Mouse (Mus musculus): ENCODE measurements around the gene P2ry2.

GRCm38 (mm10) chr7:100964242-100964641, 48.4 kb downstream of the P2ry2 start:
- TF ChIP-seq POLR2A (IDR thresholded peaks at IDR 0.05; ENCODE audit: borderline replicate concordance, insufficient read depth, low read length): no peak
- TF ChIP-seq CTCF (IDR thresholded peaks at IDR 0.05; ENCODE audit: borderline replicate concordance, insufficient read depth, low read depth, low read length): no peak

All from cerebellum, adult 2 months (tissue).